Comparison of ENCODE assay signal across 14 mouse cellular contexts in the genomic region with DNA sequence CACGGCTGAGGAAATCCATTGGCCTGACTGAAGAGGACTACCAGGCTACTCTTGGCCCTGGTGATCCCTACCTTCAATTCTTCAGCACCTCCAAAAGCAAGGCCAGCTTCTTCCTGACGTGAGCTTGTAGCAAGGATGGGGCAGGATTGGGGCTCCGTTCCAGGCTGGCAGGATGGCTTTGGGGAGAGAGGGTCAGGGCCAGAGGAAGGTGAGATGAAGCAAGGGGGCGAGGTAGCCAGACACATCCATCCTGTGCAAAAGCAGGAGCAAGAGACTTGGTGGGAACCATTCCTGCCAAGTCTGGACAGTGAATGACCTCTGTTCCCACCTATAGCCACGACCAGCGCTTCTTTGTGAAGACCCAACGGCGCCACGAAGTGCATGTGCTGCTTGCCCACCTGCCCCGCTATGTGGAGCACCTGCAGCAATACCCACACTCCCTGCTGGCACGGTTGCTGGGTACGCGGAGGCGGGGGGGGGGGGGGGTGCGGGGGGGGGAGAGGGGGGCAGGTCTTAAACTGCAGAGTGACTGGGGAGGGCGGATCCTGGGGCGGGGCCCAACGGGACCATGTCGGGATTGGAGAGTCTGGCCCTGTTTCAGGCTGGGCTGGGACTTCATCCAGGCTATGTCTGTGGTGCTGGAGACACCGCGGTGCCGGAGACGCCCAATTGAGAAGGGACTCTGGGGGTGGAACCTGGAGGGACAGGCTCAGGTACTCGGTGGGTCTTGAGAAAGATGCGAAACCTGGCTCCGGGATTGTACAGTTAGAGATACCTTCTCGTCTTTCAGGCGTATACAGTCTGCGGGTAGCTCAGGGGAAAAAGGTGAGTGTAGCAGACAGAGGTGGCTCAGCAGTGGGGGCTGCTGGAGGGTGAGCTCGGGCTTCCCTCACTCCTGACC. TPM values are rescaled to one million over a fixed set of nuclear protein-coding genes. Genes with fewer than 3 reads are reported as not detected.
A peak's percentile ranks its signal among the peaks of the same experiment; 100 is the strongest.
DNase-seq lines count a peak whose midpoint lies in the region; ATAC-seq and TF ChIP-seq lines count a peak whose summit lies in the region.
"Had no signal": no experiment of that assay in that cellular context is flagged by ENCODE, and none has a peak within 500 bp of the region (broad histone marks: within the 10 kb centered on the region; RNA-seq: fewer than 3 reads in every experiment).

No protein-coding gene starts in this region.

- H3K27me3 ChIP-seq in E14TG2a.4 (ENCODE audit: insufficient read depth, low read length) (peaks cover 46% of the 10 kb centered on the region), ES-Bruce4 (ENCODE audit: control insufficient read depth, insufficient read depth, low read length, poor library complexity, severe bottlenecking) (no peaks in the 10 kb centered on the region)

- H3K9ac ChIP-seq in ES-Bruce4 (ENCODE audit: low read depth, poor library complexity, severe bottlenecking) = no peak overlapping the region
- H3K9ac ChIP-seq: hindbrain, embryonic 13.5 days; limb, embryonic 15.5 days; neural tube, embryonic 15.5 days had no signal

- H3K9me3 ChIP-seq in E14TG2a.4 (ENCODE audit: low read length) (no peaks in the 10 kb centered on the region), ES-Bruce4 (replicated peaks; ENCODE audit: control insufficient read depth, insufficient read depth, low read length, poor library complexity, severe bottlenecking) (no peaks in the 10 kb centered on the region)
- H3K9me3 ChIP-seq: G1E; hindbrain, embryonic 13.5 days; limb, embryonic 15.5 days; neural tube, embryonic 15.5 days had no signal

- peaks cover 8% of the 10 kb centered on the region for H3K36me3 ChIP-seq in E14TG2a.4 (ENCODE audit: insufficient read depth, low read length)
- H3K36me3 ChIP-seq in ES-Bruce4 (ENCODE audit: control insufficient read depth, insufficient read depth, low read length, poor library complexity, severe bottlenecking) = no peaks in the 10 kb centered on the region
- H3K36me3 ChIP-seq: neural tube, embryonic 15.5 days had no signal

- TF ChIP-seq POLR2A in ES-Bruce4 (IDR thresholded peaks at IDR 0.05; ENCODE audit: insufficient read depth, low read length) = no peak

- peak; percentile 41 for DNase-seq in heart, postnatal 4 days
- no peak for DNase-seq in heart, adult 9 months (ENCODE audit: low spot score in 2 of 2)
- DNase-seq in kidney, postnatal 10 days = peak; percentile 64
- no peak for DNase-seq in urinary bladder, postnatal 25 days (ENCODE audit: low spot score)
- DNase-seq: spleen, adult 18-20 months; thymus, postnatal 36 days had no signal

- no peak for ATAC-seq in activated CD4-positive, CD25-positive, alpha-beta regulatory T cell, adult 4 months

- no peak for TF ChIP-seq EP300 in ES-Bruce4 (IDR thresholded peaks at IDR 0.05; ENCODE audit: insufficient read depth, low read depth, low read length)

- TF ChIP-seq CTCF in E14TG2a.4 (conservative IDR thresholded peaks at IDR 0.05; ENCODE audit: low read length) (no peak), ES-Bruce4 (IDR thresholded peaks at IDR 0.05; ENCODE audit: low read depth, low read length) (no peak)

- no peak overlapping the region for H3K27ac ChIP-seq in ES-Bruce4 (ENCODE audit: insufficient read depth, low read length)
- H3K27ac ChIP-seq: hindbrain, embryonic 13.5 days; limb, embryonic 15.5 days; neural tube, embryonic 15.5 days had no signal

- peaks cover 54% of the 10 kb centered on the region for H3K4me1 ChIP-seq in E14TG2a.4 (replicated peaks; ENCODE audit: low read depth, low read length)
- H3K4me1 ChIP-seq in ES-Bruce4 (ENCODE audit: control insufficient read depth, insufficient read depth, low read length) = no peaks in the 10 kb centered on the region

- peak overlapping the region; percentile 37; the same call in 1 of the 2 replicates for H3K4me3 ChIP-seq in E14TG2a.4 (replicated peaks; ENCODE audit: low read length)
- 0 out of 2 replicates have a peak overlapping the region, but pooled peaks have one; percentile 16 for H3K4me3 ChIP-seq in ES-Bruce4 (ENCODE audit: low read depth, low read length)
- H3K4me3 ChIP-seq: hindbrain, embryonic 13.5 days; limb, embryonic 15.5 days; neural tube, embryonic 15.5 days had no signal

RNA-seq across cellular contexts. Expression of a gene that starts 2.9 kb away (rescaled TPM):
- not detected for total RNA-seq in heart, postnatal 4 days (2021)
- polyA plus RNA-seq in ES-Bruce4 (2011; ENCODE audit: insufficient read depth, insufficient read length, low read depth, missing spikeins) = 0.44 TPM in 1 of 2 replicates, not detected in the other
- not detected for polyA plus RNA-seq in activated CD4-positive, CD25-positive, alpha-beta regulatory T cell, adult 4 months (2017; shearing (Covaris generic))
- total RNA-seq: megakaryocyte, adult 5-6 weeks had no signal
- polyA plus RNA-seq: G1E; limb, embryonic 15.5 days had no signal

RNA-seq across cellular contexts. Expression of a gene that starts 3.8 kb away (rescaled TPM):
- under 1 TPM in 1 of 2 experiments, not detected in 1; 0.26 TPM for total RNA-seq in heart, postnatal 4 days (2021)
- polyA plus RNA-seq in ES-Bruce4 (2011; ENCODE audit: insufficient read depth, insufficient read length, low read depth, missing spikeins) = 1.8 and 4.1 TPM in 2 replicates
- not detected for polyA plus RNA-seq in activated CD4-positive, CD25-positive, alpha-beta regulatory T cell, adult 4 months (2017; shearing (Covaris generic))

RNA-seq across cellular contexts. Expression of a gene that starts 7.7 kb away (rescaled TPM):
- 10 to 100 TPM; 32.5 to 34.4 TPM for total RNA-seq in heart, postnatal 4 days (2021)
- 35.1 and 41.7 TPM in 2 replicates for polyA plus RNA-seq in ES-Bruce4 (2011; ENCODE audit: insufficient read depth, insufficient read length, low read depth, missing spikeins)
- 100 to 1,000 TPM; 107 to 124 TPM for polyA plus RNA-seq in activated CD4-positive, CD25-positive, alpha-beta regulatory T cell, adult 4 months (2017; shearing (Covaris generic))

RNA-seq across cellular contexts. Expression of a gene that starts 8.5 kb away (rescaled TPM):
- total RNA-seq in heart, postnatal 4 days (2021) = 10 to 100 TPM; 31.6 to 38.6 TPM
- 9.4 and 9.7 TPM in 2 replicates for polyA plus RNA-seq in ES-Bruce4 (2011; ENCODE audit: insufficient read depth, insufficient read length, low read depth, missing spikeins)
- 10 to 100 TPM; 30.7 to 39.8 TPM for polyA plus RNA-seq in activated CD4-positive, CD25-positive, alpha-beta regulatory T cell, adult 4 months (2017; shearing (Covaris generic))

RNA-seq across cellular contexts. Expression of a gene that starts 21.1 kb away (rescaled TPM):
- 10 to 100 TPM; 77.5 to 82.7 TPM for total RNA-seq in heart, postnatal 4 days (2021)
- 22.5 and 24.2 TPM in 2 replicates for polyA plus RNA-seq in ES-Bruce4 (2011; ENCODE audit: insufficient read depth, insufficient read length, low read depth, missing spikeins)
- 1 to 10 TPM; 2.5 to 3.4 TPM for polyA plus RNA-seq in activated CD4-positive, CD25-positive, alpha-beta regulatory T cell, adult 4 months (2017; shearing (Covaris generic))

Comparison
In these comparisons a context has a peak if more than half of its experiments do, and no peak if none do; other contexts are left out.
1. DNase-seq: peak in heart, postnatal 4 days (single experiment) and kidney, postnatal 10 days (single experiment); none in heart, adult 9 months (0 of 2) and urinary bladder, postnatal 25 days (single experiment).